Mouse (Mus musculus) stomach, postnatal 0 days (tissue): ENCODE data around the gene Evl.

Experiments
- CTCF ChIP-seq: IDR thresholded peaks from 2 replicates; pipeline ENCODE4 v1.5.1; 2016; ENCODE audit warnings: antibody characterized with exemption, low read depth, mild to moderate bottlenecking, moderate library complexity
- EP300 ChIP-seq: optimal IDR thresholded peaks from 2 replicates; pipeline ENCODE3; 2016; ENCODE audit warnings: antibody characterized with exemption

GRCm38 (mm10) chr12:108651053-108651660 lies 96.6 kb downstream of the Evl start:
- TF ChIP-seq CTCF (0 out of 2 replicates have a peak, but pooled peaks have one; percentile 8), EP300 (no peak)
